Mouse (Mus musculus): ENCODE measurements around the gene Slit3.

Slit3 gene

GRCm38 (mm10) chr11:35125108-35125490 is 4.1 kb downstream of the Slit3 start:
- peak; percentile 43 for DNase-seq

GRCm38 (mm10) chr11:35131740-35132139 is 10.7 kb downstream of the Slit3 start:
- DNase-seq, result no peak

GRCm38 (mm10) chr11:35136625-35137024 is 15.6 kb downstream of the Slit3 start:
- no peak for DNase-seq

GRCm38 (mm10) chr11:35140092-35140491 is 19.1 kb downstream of the Slit3 start:
- DNase-seq, result no peak

- no peak for DNase-seq
Measured at GRCm38 (mm10) chr11:35142202-35142601, 21.2 kb downstream of the Slit3 start.

GRCm38 (mm10) chr11:35142698-35143360 is 21.8 kb downstream of the Slit3 start:
- no peak for DNase-seq

- peak; percentile 28 for DNase-seq
Measured at GRCm38 (mm10) chr11:35147818-35148445, 26.9 kb downstream of the Slit3 start.

GRCm38 (mm10) chr11:35151539-35151951 is 30.5 kb downstream of the Slit3 start:
- no peak for DNase-seq

GRCm38 (mm10) chr11:35152875-35153274 is 31.9 kb downstream of the Slit3 start:
- DNase-seq, result peak; percentile 6

GRCm38 (mm10) chr11:35154449-35154848 is 33.4 kb downstream of the Slit3 start:
- DNase-seq, result no peak

- no peak for DNase-seq
Measured at GRCm38 (mm10) chr11:35155281-35155680, 34.3 kb downstream of the Slit3 start.

- DNase-seq, result no peak
Measured at GRCm38 (mm10) chr11:35156676-35157075, 35.7 kb downstream of the Slit3 start.

- DNase-seq, result no peak
Measured at GRCm38 (mm10) chr11:35160682-35161211, 39.7 kb downstream of the Slit3 start.

GRCm38 (mm10) chr11:35163396-35163795 is 42.4 kb downstream of the Slit3 start:
- no peak for DNase-seq

GRCm38 (mm10) chr11:35167176-35167575 is 46.2 kb downstream of the Slit3 start:
- no peak for DNase-seq

GRCm38 (mm10) chr11:35171505-35171904 is 50.5 kb downstream of the Slit3 start:
- DNase-seq, result no peak

- DNase-seq, result no peak
Measured at GRCm38 (mm10) chr11:35177564-35177963, 56.5 kb downstream of the Slit3 start.

GRCm38 (mm10) chr11:35178144-35178817 is 57.3 kb downstream of the Slit3 start:
- peak; percentile 6 for DNase-seq

GRCm38 (mm10) chr11:35179305-35179704 is 58.3 kb downstream of the Slit3 start:
- no peak for DNase-seq

- no peak for DNase-seq
Measured at GRCm38 (mm10) chr11:35182887-35183286, 61.9 kb downstream of the Slit3 start.

GRCm38 (mm10) chr11:35194826-35195225 is 73.8 kb downstream of the Slit3 start:
- no peak for DNase-seq

GRCm38 (mm10) chr11:35196777-35197176 is 75.8 kb downstream of the Slit3 start:
- no peak for DNase-seq

- no peak for DNase-seq
Measured at GRCm38 (mm10) chr11:35198537-35199088, 77.6 kb downstream of the Slit3 start.

GRCm38 (mm10) chr11:35202332-35202731 is 81.3 kb downstream of the Slit3 start:
- no peak for DNase-seq
